Mouse (Mus musculus) midbrain, postnatal 0 days (tissue): ENCODE results near the gene Kit. TPM values are rescaled to one million over a fixed set of nuclear protein-coding genes. Genes with fewer than 3 reads are reported as not detected.

Experiments
- ATAC-seq: fragments of 200-750 bp; cut with Nextera tagmentation; 2 replicates; pipeline ENCODE4 v1.8.0; 2017; ENCODE audit warnings: moderate number of reproducible peaks, mild to moderate bottlenecking, moderate TSS enrichment, moderate library complexity; ENCODE audit not compliant: low FRiP score
- DNase-seq: peaks from one replicate; pipeline ENCODE4 v3.0.0-alpha.2; 2015; ENCODE audit warnings: low spot score
- H3K27ac ChIP-seq: fragments of 300-500 bp; sonication (generic); 2 replicates; pipeline ENCODE4 v1.5.1; 2014; ENCODE audit warnings: low read depth, mild to moderate bottlenecking, low read length, mixed read lengths
- H3K27me3 ChIP-seq: fragments of 300-500 bp; sonication (generic); 2 replicates; pipeline ENCODE4 v1.6.1; 2014; ENCODE audit warnings: low read length, control low read depth, mixed read lengths; ENCODE audit not compliant: insufficient read depth
- H3K36me3 ChIP-seq: fragments of 300-500 bp; sonication (generic); 2 replicates; pipeline ENCODE4 v1.6.1; 2014; ENCODE audit warnings: low read length, control low read depth, mixed read lengths; ENCODE audit not compliant: insufficient read depth
- H3K4me1 ChIP-seq: fragments of 300-500 bp; sonication (generic); 2 replicates; pipeline ENCODE4 v1.6.1; 2014; ENCODE audit warnings: mild to moderate bottlenecking, control low read depth, antibody characterized with exemption, low read length, mixed read lengths; ENCODE audit not compliant: insufficient read depth
- H3K4me2 ChIP-seq: fragments of 300-500 bp; sonication (generic); 2 replicates; pipeline ENCODE4 v1.6.1; 2014; ENCODE audit warnings: low read depth, mild to moderate bottlenecking, low read length, mixed read lengths; ENCODE audit not compliant: poor library complexity, severe bottlenecking
- H3K4me3 ChIP-seq: fragments of 300-500 bp; sonication (generic); 2 replicates; pipeline ENCODE4 v1.5.1; 2014; ENCODE audit warnings: low read depth, mild to moderate bottlenecking, low read length, moderate library complexity
- H3K9ac ChIP-seq: fragments of 300-500 bp; sonication (generic); replicated peaks from 2 replicates; pipeline ENCODE4 v1.6.1; 2014; ENCODE audit warnings: mild to moderate bottlenecking, low read length, moderate library complexity, mixed read lengths; ENCODE audit not compliant: poor library complexity, severe bottlenecking
- H3K9me3 ChIP-seq: fragments of 300-500 bp; sonication (generic); 2 replicates; pipeline ENCODE4 v1.6.1; 2016; ENCODE audit warnings: low read length, control low read depth
- CTCF ChIP-seq: IDR thresholded peaks from 2 replicates; pipeline ENCODE4 v1.5.1; 2016; ENCODE audit warnings: antibody characterized with exemption, mild to moderate bottlenecking
- WGBS: fragments of 180-500 bp; shearing (Covaris S2); extraction: QIAGEN DNeasy Blood & Tissue Kit; methylation state at CpG from one replicate; pipeline ENCODE4 v1.1.7; 2014; 5-methylcytosine and 5-hydroxymethylcytosine counted together
- polyA plus RNA-seq: library from polyadenylated mRNA; unstranded; fragments of >200 nt; fragmentation: Nextera tagmentation; extraction: Ambion mirVana; gene quantifications from 2 replicates; pipeline ENCODE4 v1.2.1, GENCODE M21; 2015
- total RNA-seq: library from RNA; depleted of rRNA; stranded (reverse); fragments of >200 nt; gene quantifications from 2 replicates; pipeline ENCODE4 v1.2.3, GENCODE M21; 2014

Kit gene
- total and polyA plus RNA-seq, 2 experiments from 2014 or later, result 29.9 to 51.6 TPM

DNA sequence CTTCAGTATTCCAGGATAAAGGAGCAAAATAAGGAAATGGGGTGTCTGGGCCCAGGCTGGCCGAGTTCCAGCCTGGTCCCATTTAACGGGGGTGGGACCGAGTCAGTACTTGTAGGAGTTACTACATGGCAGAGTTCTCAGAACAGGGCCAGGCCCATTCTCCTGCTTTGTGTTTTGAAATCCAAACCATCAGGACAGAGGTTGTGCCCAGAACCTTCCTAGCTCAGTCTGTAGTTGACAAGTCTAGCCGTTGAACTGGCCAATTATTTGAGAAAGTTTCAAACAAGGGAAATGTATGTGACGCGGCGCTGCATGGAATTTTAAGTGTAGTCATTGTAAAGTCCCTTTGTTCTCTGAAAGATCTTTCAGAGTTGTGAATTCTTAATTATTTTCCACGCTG lies 75.8 kb downstream of the Kit start:
- H3K4me2 ChIP-seq, result no peak overlapping the region
- no peak overlapping the region for H3K9ac ChIP-seq
- H3K4me3 ChIP-seq, result no peak overlapping the region
- ATAC-seq, result no peak
- H3K9me3 ChIP-seq, result no peaks in the 10 kb centered on the region
- DNase-seq, result no peak
- no peak for TF ChIP-seq CTCF
- H3K27ac ChIP-seq, result no peak overlapping the region
- 45% methylated on average over 8 of the region's 8 CpGs for WGBS
- no peaks in the 10 kb centered on the region for H3K4me1 ChIP-seq
- H3K27me3 ChIP-seq, result no peaks in the 10 kb centered on the region
- H3K36me3 ChIP-seq, result peaks cover 29% of the 10 kb centered on the region

DNA sequence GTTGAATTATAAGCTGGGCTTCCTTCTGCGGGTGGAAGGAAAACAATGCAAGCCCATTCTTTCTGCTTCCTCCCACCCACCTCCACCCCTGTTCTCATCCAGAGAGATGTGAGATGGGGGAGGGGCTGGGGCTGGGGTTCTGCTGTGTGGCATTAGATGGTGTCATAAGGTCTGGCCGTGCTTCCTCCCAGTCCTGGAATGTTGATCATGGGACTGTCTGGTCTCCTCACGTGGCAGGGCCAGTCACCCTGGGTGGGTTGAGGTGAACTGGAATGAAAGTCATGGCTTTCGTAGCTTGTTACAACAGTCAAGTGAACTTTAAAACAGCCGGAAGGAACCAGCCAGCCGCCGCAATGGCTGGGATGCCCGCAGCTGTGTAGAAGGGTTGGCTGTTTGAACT lies 78.7 kb downstream of the Kit start:
- H3K36me3 ChIP-seq, result peaks cover 22% of the 10 kb centered on the region; the same call in 1 of the 2 replicates
- H3K27ac ChIP-seq, result no peak overlapping the region
- TF ChIP-seq CTCF, result no peak
- no peak overlapping the region for H3K4me3 ChIP-seq
- no peaks in the 10 kb centered on the region for H3K9me3 ChIP-seq
- no peaks in the 10 kb centered on the region for H3K27me3 ChIP-seq
- H3K4me2 ChIP-seq, result no peak overlapping the region
- H3K9ac ChIP-seq, result no peak overlapping the region
- ATAC-seq (0 out of 2 replicates have a peak, but pooled peaks have one; percentile 38), DNase-seq (no peak)
- WGBS, result 90% methylated on average over 8 of the region's 8 CpGs
- no peaks in the 10 kb centered on the region for H3K4me1 ChIP-seq

- Histone ChIP-seq H3K9ac (no peak overlapping the region), H3K4me1 (no peaks in the 10 kb centered on the region), H3K4me2 (no peak overlapping the region), H3K9me3 (no peaks in the 10 kb centered on the region), H3K4me3 (no peak overlapping the region), H3K27ac (no peak overlapping the region), H3K27me3 (no peaks in the 10 kb centered on the region), H3K36me3 (peaks cover 17% of the 10 kb centered on the region; the same call in 1 of the 2 replicates)
- ATAC-seq (no peak), DNase-seq (no peak)
- TF ChIP-seq CTCF, result no peak
- 92% methylated on average over 6 of the region's 6 CpGs for WGBS
Measured at GRCm38 (mm10) chr5:75658575-75658974, 83.9 kb downstream of the Kit start.

DNA sequence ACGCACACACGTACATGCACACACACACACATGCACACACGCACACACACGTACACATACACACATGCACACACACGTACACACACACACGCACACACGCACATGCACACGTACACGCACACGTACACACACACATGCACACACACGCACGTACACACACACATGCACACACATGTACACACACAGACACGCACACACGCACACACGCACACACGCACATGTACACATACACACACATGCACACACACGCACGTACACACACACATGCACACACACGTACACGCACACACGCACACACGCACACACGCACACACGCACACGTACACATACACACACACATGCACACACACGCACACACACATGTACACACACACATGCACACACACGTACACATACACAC lies 85.6 kb downstream of the Kit start:
- Histone ChIP-seq H3K9me3 (no peaks in the 10 kb centered on the region), H3K4me1 (no peaks in the 10 kb centered on the region), H3K36me3 (0 out of 2 replicates have a peak, but pooled peaks cover 3% of the 10 kb centered on the region), H3K4me2 (no peak overlapping the region), H3K9ac (no peak overlapping the region), H3K4me3 (no peak overlapping the region), H3K27ac (no peak overlapping the region), H3K27me3 (no peaks in the 10 kb centered on the region)
- no peak for TF ChIP-seq CTCF
- WGBS, result 97% methylated on average over 27 of the region's 27 CpGs
- no peak for ATAC-seq
- no peak for DNase-seq

GRCm38 (mm10) chr5:75662466-75662865 lies 87.8 kb downstream of the Kit start:
- DNase-seq (peak; percentile 25), ATAC-seq (no peak)
- Histone ChIP-seq H3K4me2 (no peak overlapping the region), H3K36me3 (no peaks in the 10 kb centered on the region), H3K4me3 (no peak overlapping the region), H3K27ac (no peak overlapping the region), H3K9me3 (no peaks in the 10 kb centered on the region), H3K9ac (no peak overlapping the region), H3K4me1 (no peaks in the 10 kb centered on the region), H3K27me3 (no peaks in the 10 kb centered on the region)
- 54% methylated on average over 12 of the region's 12 CpGs for WGBS
- no peak for TF ChIP-seq CTCF

GRCm38 (mm10) chr5:75663768-75664167 lies 89.1 kb downstream of the Kit start:
- H3K27me3 ChIP-seq, result no peaks in the 10 kb centered on the region
- no peak overlapping the region for H3K4me3 ChIP-seq
- DNase-seq (no peak), ATAC-seq (no peak)
- H3K9me3 ChIP-seq, result no peaks in the 10 kb centered on the region
- no peaks in the 10 kb centered on the region for H3K36me3 ChIP-seq
- no peak overlapping the region for H3K27ac ChIP-seq
- no peak for TF ChIP-seq CTCF
- H3K9ac ChIP-seq, result no peak overlapping the region
- no peak overlapping the region for H3K4me2 ChIP-seq
- WGBS, result 92% methylated on average over 2 of the region's 2 CpGs
- no peaks in the 10 kb centered on the region for H3K4me1 ChIP-seq
